Mouse (Mus musculus): ENCODE data around the gene Gbf1.

The Gbf1 gene

GRCm38 (mm10) chr19:46300294-46301045 is 148.2 kb downstream of the Gbf1 start:
- no peak for DNase-seq (ENCODE audit: low read depth, low spot score)

DNA sequence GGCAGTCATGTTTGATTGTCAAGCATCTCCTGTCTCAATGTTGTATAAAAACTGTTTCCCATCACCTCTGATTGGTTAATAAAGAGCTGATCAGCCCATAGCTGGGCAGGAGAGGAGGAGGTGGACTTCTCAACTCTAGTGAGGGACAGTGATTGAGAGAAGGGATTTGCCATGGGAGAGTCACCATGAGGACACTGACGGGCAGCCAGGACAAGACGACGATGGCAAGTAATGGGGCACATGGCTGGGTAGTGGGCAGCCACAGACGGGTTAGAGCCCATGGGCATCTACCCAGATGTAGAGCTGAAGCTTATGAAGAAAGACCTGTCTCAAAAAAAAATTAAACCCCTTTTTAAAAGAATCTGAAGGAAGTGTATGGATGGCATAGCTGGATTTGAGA is 150.2 kb downstream of the Gbf1 start:
- DNase-seq (ENCODE audit: low read depth, low spot score) = no peak

- no peak for DNase-seq (ENCODE audit: low read depth, low spot score)
Measured at GRCm38 (mm10) chr19:46303251-46304215, 151.2 kb downstream of the Gbf1 start.

DNA sequence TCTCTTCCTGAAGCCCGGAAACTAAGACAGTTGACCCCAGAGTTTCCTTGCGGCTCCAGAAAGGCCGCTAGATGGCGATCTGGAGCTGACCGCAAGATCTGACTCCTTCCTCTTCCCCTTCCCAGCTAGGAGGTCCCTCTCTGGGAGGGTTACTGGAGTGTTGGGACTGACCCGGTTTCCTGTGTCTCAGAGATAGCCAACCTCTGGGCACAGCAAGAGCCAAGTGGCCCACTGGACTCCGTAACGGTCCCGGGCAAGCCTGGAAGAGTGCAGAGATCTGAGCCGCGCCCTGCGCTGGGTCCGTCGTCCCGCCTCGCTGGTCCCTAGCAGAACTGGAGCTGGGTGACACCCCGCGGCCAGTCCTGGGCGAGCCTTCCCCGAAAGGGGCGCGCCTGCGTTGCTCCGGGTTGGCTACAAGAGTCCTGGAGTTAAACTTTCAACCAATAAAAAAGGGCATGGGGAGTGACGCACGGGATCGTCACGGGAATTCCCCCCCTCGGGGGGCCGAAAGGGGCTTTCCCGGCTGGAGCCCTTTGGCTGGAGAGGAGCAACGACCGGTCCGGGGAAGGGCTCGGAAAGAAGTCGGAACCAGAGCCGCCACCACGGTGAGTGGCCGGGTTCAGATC is 152.0 kb downstream of the Gbf1 start, which contains the start of gene Nfkb2:
Gene Nfkb2, plus strand, starts transcription at position 105 of the 626 bp plus-strand sequence.
- DNase-seq (ENCODE audit: low read depth, low spot score) = peak; percentile 96

DNA sequence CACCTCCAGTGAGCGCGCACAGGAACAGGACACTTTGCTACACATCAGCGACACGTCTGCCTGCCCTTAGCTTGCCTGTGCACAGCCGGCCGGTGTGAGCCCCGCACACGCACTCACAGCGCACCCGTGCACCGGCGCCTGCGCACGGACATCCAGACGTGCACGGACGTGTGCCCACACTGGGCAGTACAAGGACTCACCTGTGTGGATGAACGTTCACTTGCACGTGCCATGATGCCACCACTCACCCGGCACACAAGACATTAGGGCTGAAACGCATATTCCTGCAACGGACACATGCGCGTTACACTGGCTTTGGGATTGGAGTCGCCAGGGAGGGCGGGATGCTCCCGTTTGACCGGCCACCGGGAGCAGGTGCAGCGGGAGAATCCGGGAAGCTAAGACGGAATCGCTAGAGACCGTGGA is 152.6 kb downstream of the Gbf1 start:
- no peak for DNase-seq (ENCODE audit: low read depth, low spot score)

- DNase-seq (ENCODE audit: low read depth, low spot score) = peak; percentile 96
Measured at GRCm38 (mm10) chr19:46305432-46306267, 153.3 kb downstream of the Gbf1 start.

- DNase-seq (ENCODE audit: low read depth, low spot score) = no peak
Measured at GRCm38 (mm10) chr19:46306268-46306610, 153.9 kb downstream of the Gbf1 start.

GRCm38 (mm10) chr19:46306751-46307289 is 154.5 kb downstream of the Gbf1 start:
- DNase-seq (ENCODE audit: low read depth, low spot score) = peak; percentile 10

- DNase-seq (ENCODE audit: low read depth, low spot score) = no peak
Measured at GRCm38 (mm10) chr19:46307781-46308180, 155.5 kb downstream of the Gbf1 start.

- DNase-seq (ENCODE audit: low read depth, low spot score) = no peak
Measured at GRCm38 (mm10) chr19:46308303-46308702, 156.0 kb downstream of the Gbf1 start.

- peak; percentile 87 for DNase-seq (ENCODE audit: low read depth, low spot score)
Measured at GRCm38 (mm10) chr19:46308706-46309435, 156.6 kb downstream of the Gbf1 start.

DNA sequence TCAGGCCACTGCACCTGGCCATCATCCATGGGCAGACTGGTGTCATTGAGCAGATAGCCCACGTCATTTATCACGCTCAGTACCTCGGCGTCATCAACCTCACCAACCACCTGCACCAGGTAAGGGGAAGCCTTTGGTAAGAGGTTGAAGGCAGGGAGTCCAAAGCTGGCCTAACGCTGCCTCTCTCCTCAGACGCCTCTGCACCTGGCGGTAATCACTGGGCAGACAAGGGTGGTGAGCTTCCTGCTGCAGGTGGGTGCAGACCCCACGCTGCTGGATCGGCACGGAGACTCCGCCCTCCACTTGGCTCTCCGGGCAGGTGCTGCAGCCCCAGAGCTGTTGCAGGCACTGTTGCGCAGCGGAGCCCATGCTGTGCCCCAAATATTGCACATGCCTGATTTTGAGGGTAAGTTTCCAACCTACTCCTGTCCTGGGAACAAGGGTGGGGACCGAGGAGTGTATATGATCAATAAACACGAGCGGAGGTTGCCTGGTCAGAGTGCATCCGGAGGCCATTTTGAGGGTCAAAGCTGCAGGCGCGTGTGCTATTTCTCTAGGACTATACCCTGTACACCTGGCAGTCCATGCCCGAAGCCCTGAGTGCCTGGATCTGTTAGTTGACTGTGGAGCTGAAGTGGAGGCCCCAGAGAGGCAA is 157.5 kb downstream of the Gbf1 start:
- DNase-seq (ENCODE audit: low read depth, low spot score) = no peak

- DNase-seq (ENCODE audit: low read depth, low spot score) = no peak
Measured at GRCm38 (mm10) chr19:46310312-46310865, 158.1 kb downstream of the Gbf1 start.

GRCm38 (mm10) chr19:46311341-46311740 is 159.0 kb downstream of the Gbf1 start:
- no peak for DNase-seq (ENCODE audit: low read depth, low spot score)

DNA sequence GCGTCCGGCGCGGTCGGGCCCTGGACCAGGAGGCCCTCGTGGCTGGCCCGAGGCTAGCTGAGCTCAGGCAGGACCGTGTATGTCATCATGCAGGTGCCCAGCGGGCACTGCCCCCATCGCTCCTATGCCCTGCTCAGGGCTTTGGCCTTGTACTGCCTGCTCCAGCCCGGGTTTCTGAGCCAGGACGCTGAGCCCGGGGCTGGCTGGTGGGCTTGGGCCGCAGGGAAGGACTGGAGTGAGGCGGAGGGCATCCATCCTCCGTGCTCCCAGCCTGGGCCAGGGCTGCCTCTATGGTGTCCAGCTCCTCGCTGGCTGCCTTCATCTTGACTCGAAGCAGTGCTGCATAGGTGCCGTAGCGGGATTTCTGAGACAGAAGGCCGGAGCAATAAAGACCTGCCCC is 160.3 kb downstream of the Gbf1 start:
- DNase-seq (ENCODE audit: low read depth, low spot score) = no peak

- no peak for DNase-seq (ENCODE audit: low read depth, low spot score)
Measured at GRCm38 (mm10) chr19:46313116-46313515, 160.8 kb downstream of the Gbf1 start.

DNA sequence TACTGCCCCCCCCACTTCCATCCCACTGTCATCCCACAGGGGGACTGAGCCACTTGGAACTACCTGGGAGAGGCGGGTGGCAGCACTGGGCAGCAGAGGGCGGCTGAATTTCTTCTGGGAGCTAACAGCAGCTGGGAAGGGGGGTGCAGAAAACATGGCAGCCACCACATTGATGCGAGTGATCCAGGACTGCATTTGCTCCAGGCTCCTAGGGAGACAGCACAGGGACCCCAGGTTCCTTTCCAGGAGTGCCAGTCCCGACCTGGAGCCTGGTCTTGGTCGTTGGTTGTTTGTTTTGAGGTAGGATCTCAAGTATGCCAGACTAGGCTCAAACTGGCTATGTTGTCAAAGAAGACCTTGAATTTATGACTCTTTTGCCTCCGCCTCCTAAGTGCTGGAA is 161.3 kb downstream of the Gbf1 start:
- no peak for DNase-seq (ENCODE audit: low read depth, low spot score)

DNA sequence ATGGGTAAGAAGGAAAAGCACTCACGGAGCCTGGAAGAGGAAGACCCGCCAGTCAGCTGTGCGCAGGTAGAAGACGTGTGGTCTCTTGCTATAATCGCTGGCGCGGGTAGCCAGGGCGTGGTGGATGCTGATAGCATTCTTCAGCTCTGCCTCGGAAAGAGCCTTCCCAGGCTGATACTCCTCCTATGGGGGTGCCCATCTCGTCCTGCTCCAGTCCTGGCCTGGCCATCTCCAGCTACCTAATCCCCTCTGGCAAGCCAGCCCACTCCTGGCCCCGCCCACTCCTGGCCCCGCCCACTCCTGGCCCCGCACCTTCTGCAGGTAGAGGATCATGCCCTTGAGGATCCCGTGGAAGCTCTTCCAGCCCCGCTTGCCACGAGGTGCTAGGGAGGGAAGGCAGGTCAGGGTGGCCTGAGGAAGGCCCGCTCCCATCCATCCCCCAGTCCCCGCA is 161.9 kb downstream of the Gbf1 start:
- DNase-seq (ENCODE audit: low read depth, low spot score) = no peak

Measured in CD4-positive helper T cell, adult 2 months (primary cell).